Comparison of ENCODE assay signal across 8 mouse cellular contexts in the genomic region with DNA sequence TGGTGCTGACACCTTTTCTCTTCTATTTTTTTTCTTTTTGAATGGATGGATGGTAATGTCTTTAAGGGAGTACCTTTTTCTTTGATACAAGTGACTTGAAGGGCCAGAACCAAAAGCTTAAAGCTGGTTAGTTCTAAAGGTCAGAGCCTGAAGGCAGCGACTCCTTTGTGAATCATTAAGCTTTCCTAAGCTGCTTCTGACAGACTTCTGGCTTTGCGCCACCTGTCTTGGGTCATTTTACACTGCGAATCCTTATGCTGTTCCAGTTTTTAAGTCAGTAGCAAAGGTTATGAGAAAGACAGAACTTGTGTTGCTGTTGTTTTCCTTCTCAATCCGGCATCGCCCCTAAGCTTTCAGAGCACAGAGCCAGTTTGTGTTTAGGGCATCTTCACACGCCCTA.
DNase-seq lines count a peak whose midpoint lies in the region; ATAC-seq and TF ChIP-seq lines count a peak whose summit lies in the region.

No protein-coding gene starts in this region.

- TF ChIP-seq POLR2A in heart, adult 2 months (IDR thresholded peaks at IDR 0.05; ENCODE audit: insufficient read depth, low read depth, low read length): no peak

- 76% methylated on average over 6 of the region's 6 CpGs for WGBS in heart, adult 2 months
- WGBS in heart, embryonic 11.5 days (ENCODE audit: insufficient replicate concordance): 78% methylated on average over 6 of the region's 6 CpGs
- WGBS in lung, embryonic 14.5 days: 52% methylated on average over 6 of the region's 6 CpGs
- 51% methylated on average over 6 of the region's 6 CpGs for WGBS in forebrain, embryonic 12.5 days

- TF ChIP-seq CTCF in heart, adult 2 months (IDR thresholded peaks at IDR 0.05): no peak
- TF ChIP-seq CTCF in lung, embryonic 14.5 days (IDR thresholded peaks at IDR 0.05; ENCODE audit: low read depth): no peak

- peak in 1 of 2 experiments; percentile 42 for DNase-seq in heart, adult 2 months
- peak; percentile 91 for DNase-seq in NIH3T3 (ENCODE audit: low read depth)
- DNase-seq in gastrocnemius, postnatal 25 days: peak; percentile 28
- DNase-seq in lung, embryonic 14.5 days: peak; percentile 79
- DNase-seq in thymus, postnatal 14 days: peak; percentile 40
- no peak for DNase-seq in layer of hippocampus, postnatal 10 days (ENCODE audit: low spot score in 2 of 2)

- H3K4me2 ChIP-seq in heart, embryonic 11.5 days: no peak overlapping the region
- no peak overlapping the region for H3K4me2 ChIP-seq in lung, embryonic 14.5 days
- H3K4me2 ChIP-seq in forebrain, embryonic 12.5 days: no peak overlapping the region

- no peak for TF ChIP-seq EP300 in heart, adult 2 months (IDR thresholded peaks at IDR 0.05; ENCODE audit: insufficient read depth, low read depth, low read length)

- H3K27ac ChIP-seq in heart, adult 2 months: peak overlapping the region; percentile 64
- no peak overlapping the region for H3K27ac ChIP-seq in heart, embryonic 11.5 days (ENCODE audit: low read depth, low read length)
- H3K27ac ChIP-seq in lung, embryonic 14.5 days (ENCODE audit: low read depth): peak overlapping the region; percentile 32; the same call in 1 of the 2 replicates
- no peak overlapping the region for H3K27ac ChIP-seq in forebrain, embryonic 12.5 days

- intact Hi-C loops in heart, adult 2 months (cut with DNase I): loop anchor here (10.0 kb wide), 1 partner anchor 268 kb away; no protein-coding TSS in a partner anchor

- H3K79me2 ChIP-seq in heart, adult 2 months (replicated peaks; ENCODE audit: control insufficient read depth, insufficient read depth, low read length): no peaks in the 10 kb centered on the region

- H3K9ac ChIP-seq in heart, adult 2 months (ENCODE audit: low read depth, low read length): no peak overlapping the region
- H3K9ac ChIP-seq in heart, embryonic 11.5 days (ENCODE audit: low read depth, low read length): no peak overlapping the region
- no peak overlapping the region for H3K9ac ChIP-seq in lung, embryonic 14.5 days
- no peak overlapping the region for H3K9ac ChIP-seq in forebrain, embryonic 12.5 days

- H3K4me1 ChIP-seq in heart, adult 2 months (ENCODE audit: control insufficient read depth, insufficient read depth, low read length): peaks cover 4% of the 10 kb centered on the region
- no peaks in the 10 kb centered on the region for H3K4me1 ChIP-seq in heart, embryonic 11.5 days (ENCODE audit: control insufficient read depth, insufficient read depth, low read length)
- peaks cover 9% of the 10 kb centered on the region; the same call in 1 of the 2 replicates for H3K4me1 ChIP-seq in lung, embryonic 14.5 days (ENCODE audit: insufficient read depth)
- peaks cover 20% of the 10 kb centered on the region for H3K4me1 ChIP-seq in forebrain, embryonic 12.5 days

- ATAC-seq in heart, embryonic 11.5 days (replicated peaks; ENCODE audit: insufficient number of reproducible peaks, low FRiP score, low TSS enrichment): no peak
- ATAC-seq in lung, embryonic 14.5 days (ENCODE audit: insufficient read depth): 0 out of 2 replicates have a peak, but pooled peaks have one; percentile 10
- ATAC-seq in forebrain, embryonic 12.5 days (ENCODE audit: low FRiP score): no peak

- no peak overlapping the region for H3K4me3 ChIP-seq in heart, adult 2 months
- no peak overlapping the region for H3K4me3 ChIP-seq in heart, embryonic 11.5 days (ENCODE audit: low read depth, low read length)
- no peak overlapping the region for H3K4me3 ChIP-seq in lung, embryonic 14.5 days (ENCODE audit: low read depth, low read length)
- no peak overlapping the region for H3K4me3 ChIP-seq in forebrain, embryonic 12.5 days (replicated peaks)

- no peaks in the 10 kb centered on the region for H3K9me3 ChIP-seq in heart, embryonic 11.5 days (replicated peaks; ENCODE audit: control insufficient read depth, low read length)
- no peaks in the 10 kb centered on the region for H3K9me3 ChIP-seq in lung, embryonic 14.5 days (ENCODE audit: low read depth, low read length)
- no peaks in the 10 kb centered on the region for H3K9me3 ChIP-seq in forebrain, embryonic 12.5 days

- H3K27me3 ChIP-seq in heart, adult 2 months (ENCODE audit: control insufficient read depth, insufficient read depth, low read length): no peaks in the 10 kb centered on the region
- no peaks in the 10 kb centered on the region for H3K27me3 ChIP-seq in heart, embryonic 11.5 days (ENCODE audit: control insufficient read depth, insufficient read depth, low read length)
- H3K27me3 ChIP-seq in lung, embryonic 14.5 days (ENCODE audit: insufficient read depth, low read length): no peaks in the 10 kb centered on the region
- H3K27me3 ChIP-seq in forebrain, embryonic 12.5 days: 0 out of 2 replicates have a peak, but pooled peaks cover 5% of the 10 kb centered on the region

- no peaks in the 10 kb centered on the region for H3K36me3 ChIP-seq in heart, adult 2 months (ENCODE audit: control insufficient read depth, insufficient read depth, low read length)
- H3K36me3 ChIP-seq in heart, embryonic 11.5 days (ENCODE audit: control insufficient read depth, insufficient read depth, low read length): no peaks in the 10 kb centered on the region
- no peaks in the 10 kb centered on the region for H3K36me3 ChIP-seq in lung, embryonic 14.5 days (ENCODE audit: insufficient read depth)
- H3K36me3 ChIP-seq in forebrain, embryonic 12.5 days (replicated peaks): no peaks in the 10 kb centered on the region

Comparison
In these comparisons a context has a peak if more than half of its experiments do, and no peak if none do; other contexts are left out.
1. H3K27ac ChIP-seq: peak in heart, adult 2 months (single experiment) and lung, embryonic 14.5 days (single experiment); none in heart, embryonic 11.5 days (single experiment) and forebrain, embryonic 12.5 days (single experiment).
2. DNase-seq: peak in NIH3T3 (single experiment), gastrocnemius, postnatal 25 days (single experiment), lung, embryonic 14.5 days (single experiment) and thymus, postnatal 14 days (single experiment); none in layer of hippocampus, postnatal 10 days (0 of 2).